Mouse (Mus musculus) layer of hippocampus, postnatal 25 days (tissue): ENCODE results near the gene Slfn2. TPM values are rescaled to one million over a fixed set of nuclear protein-coding genes. Genes with fewer than 3 reads are reported as not detected.
"Not testable (repeated sequence)": the region's sequence is repeated elsewhere in the genome, so short reads cannot be mapped to it uniquely, and the experiment has no call there.

Experiments
- DNase-seq, 2 experiments: peaks; one replicate each; pipeline ENCODE4 v3.0.0; 2022; ENCODE audit warnings: mixed read lengths in 2 of 2, low spot score in 1 of 2; ENCODE audit errors: extremely low spot score in 1 of 2
- total RNA-seq, 2 experiments: library from RNA; stranded (reverse); gene quantifications; 2 replicates each; pipeline ENCODE4 v1.2.3; 2021

Slfn2 gene
- total RNA-seq, result under 1 TPM; 0.59 to 0.69 TPM

GRCm38 (mm10) chr11:83064946-83065345 is at the start of gene Slfn2:
TSS of gene Slfn2 (plus strand) at chr11:83065112.
- DNase-seq, result no peak

GRCm38 (mm10) chr11:83016093-83016492 is 48.8 kb upstream of the Slfn2 start:
- no peak for DNase-seq

GRCm38 (mm10) chr11:83019561-83020519 is 45.1 kb upstream of the Slfn2 start:
- not testable (repeated sequence) for DNase-seq

- no peak for DNase-seq
These were observed 44.3 kb upstream of the Slfn2 start, which contains the start of gene Slfn8 for GRCm38 (mm10) chr11:83020621-83021020. TSS of gene Slfn8 (minus strand) at chr11:83020810.

- not testable (repeated sequence) for DNase-seq
These were observed 26.2 kb upstream of the Slfn2 start for GRCm38 (mm10) chr11:83038686-83039085.

- DNase-seq, result no peak
These were observed 25.8 kb upstream of the Slfn2 start for GRCm38 (mm10) chr11:83039156-83039555.

GRCm38 (mm10) chr11:83039796-83040195 is 25.1 kb upstream of the Slfn2 start:
- DNase-seq, result no peak

GRCm38 (mm10) chr11:83040325-83040724 is 24.6 kb upstream of the Slfn2 start:
- DNase-seq, result no peak

GRCm38 (mm10) chr11:83041000-83041399 is 23.9 kb upstream of the Slfn2 start:
- DNase-seq, result no peak

GRCm38 (mm10) chr11:83043891-83044290 is 21.0 kb upstream of the Slfn2 start:
- no peak for DNase-seq

- no peak for DNase-seq
These were observed 19.3 kb upstream of the Slfn2 start for GRCm38 (mm10) chr11:83045642-83046041.

- DNase-seq, result peak in 1 of 2 experiments; percentile 58
These were observed 7.0 kb upstream of the Slfn2 start for GRCm38 (mm10) chr11:83057863-83058262.

GRCm38 (mm10) chr11:83060412-83061020 is 4.4 kb upstream of the Slfn2 start:
- no peak for DNase-seq

GRCm38 (mm10) chr11:83061806-83062205 is 3.1 kb upstream of the Slfn2 start:
- no peak for DNase-seq

GRCm38 (mm10) chr11:83063126-83063525 is 1.8 kb upstream of the Slfn2 start:
- no peak for DNase-seq

GRCm38 (mm10) chr11:83063941-83064349 is 967 bp upstream of the Slfn2 start:
- no peak for DNase-seq

GRCm38 (mm10) chr11:83065441-83066344 is 781 bp downstream of the Slfn2 start:
- no peak for DNase-seq

GRCm38 (mm10) chr11:83066640-83067531 is 2.0 kb downstream of the Slfn2 start:
- no peak for DNase-seq

GRCm38 (mm10) chr11:83067982-83068694 is 3.2 kb downstream of the Slfn2 start:
- no peak for DNase-seq
